Mouse (Mus musculus) forebrain, embryonic 14.5 days (tissue): ENCODE measurements around the gene Gja1. TPM values are rescaled to one million over a fixed set of nuclear protein-coding genes. Genes with fewer than 3 reads are reported as not detected.

Experiments used
- ATAC-seq: fragments of 200-750 bp; cut with Nextera tagmentation; 2 replicates; pipeline ENCODE4 v1.8.0; 2017; ENCODE audit warnings: mild to moderate bottlenecking, moderate library complexity
- DNase-seq: peaks from one replicate; pipeline ENCODE4 v3.0.0-alpha.2; 2015; ENCODE audit warnings: low spot score
- H3K27ac ChIP-seq: fragments of 300-500 bp; sonication (generic); 2 replicates; pipeline ENCODE4 v1.5.1; 2014; ENCODE audit warnings: low read depth, mild to moderate bottlenecking, control low read depth, low read length, moderate library complexity
- H3K27me3 ChIP-seq: fragments of 300-500 bp; sonication (generic); replicated peaks from 2 replicates; pipeline ENCODE4 v1.6.1; 2014; ENCODE audit warnings: low read length, control low read depth, mixed read lengths; ENCODE audit not compliant: control insufficient read depth, insufficient read depth
- H3K36me3 ChIP-seq: fragments of 300-500 bp; sonication (generic); 2 replicates; pipeline ENCODE4 v1.6.1; 2014; ENCODE audit warnings: low read length, control low read depth; ENCODE audit not compliant: control insufficient read depth, insufficient read depth
- H3K4me1 ChIP-seq: fragments of 300-500 bp; sonication (generic); 2 replicates; pipeline ENCODE4 v1.6.1; 2014; ENCODE audit warnings: antibody characterized with exemption, low read length, control low read depth; ENCODE audit not compliant: control insufficient read depth, insufficient read depth
- H3K4me2 ChIP-seq: fragments of 300-500 bp; sonication (generic); 2 replicates; pipeline ENCODE4 v1.6.1; 2014; ENCODE audit warnings: mild to moderate bottlenecking, control low read depth, low read length
- H3K4me3 ChIP-seq: fragments of 300-500 bp; sonication (generic); 2 replicates; pipeline ENCODE4 v1.5.1; 2014; ENCODE audit warnings: low read depth, low read length, control low read depth
- H3K9ac ChIP-seq: fragments of 300-500 bp; sonication (generic); 2 replicates; pipeline ENCODE4 v1.6.1; 2014; ENCODE audit warnings: mild to moderate bottlenecking, low read length, control low read depth, moderate library complexity
- H3K9me3 ChIP-seq: fragments of 300-500 bp; sonication (generic); replicated peaks from 2 replicates; pipeline ENCODE4 v1.6.1; 2016; ENCODE audit warnings: low read length, control low read depth, mixed read lengths; ENCODE audit not compliant: control insufficient read depth
- WGBS: fragments of 180-500 bp; shearing (Covaris S2); extraction: QIAGEN DNeasy Blood & Tissue Kit; methylation state at CpG from one replicate; pipeline ENCODE4 v1.1.7; 2014; 5-methylcytosine and 5-hydroxymethylcytosine counted together
- polyA plus RNA-seq: library from polyadenylated mRNA; unstranded; fragments of >200 nt; fragmentation: Nextera tagmentation; extraction: Ambion mirVana; gene quantifications from 2 replicates; pipeline ENCODE4 v1.2.1, GENCODE M21; 2014

Gene Gja1
- polyA plus RNA-seq, 1 experiment from 2014 or later, result 111 TPM

DNA sequence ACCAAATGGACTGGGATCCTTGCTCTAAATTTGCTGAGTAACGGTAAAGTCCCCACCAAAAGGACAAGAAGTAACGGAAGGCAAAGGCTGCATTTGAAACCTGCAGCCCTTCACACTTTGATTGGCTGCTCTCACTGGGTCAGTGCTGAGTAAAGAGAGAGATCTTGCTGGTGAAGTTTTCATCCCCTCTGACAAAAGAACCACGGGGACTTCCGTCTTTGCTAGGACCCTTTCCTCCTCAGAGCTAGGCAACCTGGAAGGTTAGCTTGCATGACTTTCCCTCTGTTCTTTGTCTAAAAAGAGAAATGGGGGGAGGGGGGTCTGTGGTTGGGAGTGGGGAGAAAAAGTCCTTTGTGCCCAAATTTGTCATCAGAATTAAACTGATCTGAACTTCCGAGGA lies 51.9 kb downstream of the Gja1 start:
- Histone ChIP-seq H3K27me3 (no peaks in the 10 kb centered on the region), H3K4me2 (no peak overlapping the region), H3K9ac (no peak overlapping the region), H3K27ac (no peak overlapping the region), H3K36me3 (no peaks in the 10 kb centered on the region), H3K9me3 (no peaks in the 10 kb centered on the region), H3K4me3 (no peak overlapping the region), H3K4me1 (peaks cover 3% of the 10 kb centered on the region; the same call in 1 of the 2 replicates)
- ATAC-seq (no peak), DNase-seq (no peak)
- WGBS, result 71% methylated on average over 5 of the region's 5 CpGs

DNA sequence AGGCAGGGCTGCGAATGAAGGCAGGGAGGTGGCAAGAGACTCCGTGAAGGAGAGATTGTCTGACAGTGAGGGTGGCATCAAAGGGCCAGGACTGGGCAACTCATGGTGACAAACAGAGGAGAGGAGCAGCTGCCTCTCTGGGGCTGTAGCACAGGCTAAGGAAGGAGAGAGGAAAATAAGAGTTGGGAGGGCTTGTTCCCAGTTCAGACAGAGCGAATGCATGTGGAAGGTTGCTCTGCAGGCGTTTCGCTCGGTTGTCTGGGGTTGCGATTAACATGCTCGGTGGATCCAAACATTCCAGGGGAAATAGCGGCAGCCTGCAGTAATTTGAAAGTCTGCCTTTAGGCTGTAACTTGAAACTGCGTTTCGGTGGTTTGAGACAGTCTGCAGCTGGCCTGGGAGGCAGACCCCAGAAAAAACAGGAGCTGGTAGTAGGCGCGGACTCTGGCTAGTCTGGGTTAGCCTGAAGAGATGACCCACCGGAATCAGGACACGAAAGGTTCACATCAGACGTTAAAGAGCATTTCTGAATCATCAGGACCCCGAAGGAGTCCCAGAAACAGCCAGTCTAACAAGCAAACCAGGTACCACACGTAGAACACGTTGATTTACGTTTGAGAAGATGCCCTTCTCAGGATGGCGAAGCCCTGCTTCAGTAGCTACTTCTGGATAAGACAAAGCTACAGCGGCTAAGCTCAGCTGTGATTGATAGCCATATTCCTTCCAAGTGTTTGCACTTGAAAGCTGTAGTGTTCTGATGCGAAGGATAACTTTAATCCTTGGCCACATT lies 54.7 kb downstream of the Gja1 start:
- Histone ChIP-seq H3K4me1 (peaks cover 3% of the 10 kb centered on the region; the same call in 1 of the 2 replicates), H3K27me3 (no peaks in the 10 kb centered on the region), H3K36me3 (no peaks in the 10 kb centered on the region), H3K9ac (peak overlapping the region; percentile 41; the same call in 1 of the 2 replicates), H3K9me3 (no peaks in the 10 kb centered on the region), H3K4me3 (peak overlapping the region; percentile 16), H3K4me2 (peak overlapping the region; percentile 46), H3K27ac (no peak overlapping the region)
- peak; percentile 67 for ATAC-seq
- DNase-seq, result peak; percentile 56
- 22% methylated on average over 23 of the region's 23 CpGs for WGBS

DNA sequence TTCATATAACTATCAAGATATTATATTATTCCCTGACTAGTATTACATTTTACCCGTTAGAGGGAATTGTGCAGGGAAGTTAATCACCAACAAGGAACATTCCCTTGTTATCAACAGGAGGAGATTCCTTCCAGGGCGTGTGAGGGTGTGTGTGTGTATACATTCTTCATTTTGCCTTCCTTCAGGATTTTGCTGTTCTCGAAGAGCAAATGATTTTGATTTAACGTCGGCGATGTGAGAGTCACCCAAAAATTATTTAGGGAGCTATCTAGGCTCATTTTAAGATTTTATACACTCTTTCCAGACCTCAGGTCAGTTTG lies 55.2 kb downstream of the Gja1 start:
- 79% methylated on average over 6 of the region's 6 CpGs for WGBS
- Histone ChIP-seq H3K9me3 (no peaks in the 10 kb centered on the region), H3K4me3 (no peak overlapping the region), H3K27ac (no peak overlapping the region), H3K4me2 (no peak overlapping the region), H3K36me3 (no peaks in the 10 kb centered on the region), H3K9ac (no peak overlapping the region), H3K27me3 (no peaks in the 10 kb centered on the region), H3K4me1 (peaks cover 3% of the 10 kb centered on the region; the same call in 1 of the 2 replicates)
- DNase-seq (no peak), ATAC-seq (no peak)

DNA sequence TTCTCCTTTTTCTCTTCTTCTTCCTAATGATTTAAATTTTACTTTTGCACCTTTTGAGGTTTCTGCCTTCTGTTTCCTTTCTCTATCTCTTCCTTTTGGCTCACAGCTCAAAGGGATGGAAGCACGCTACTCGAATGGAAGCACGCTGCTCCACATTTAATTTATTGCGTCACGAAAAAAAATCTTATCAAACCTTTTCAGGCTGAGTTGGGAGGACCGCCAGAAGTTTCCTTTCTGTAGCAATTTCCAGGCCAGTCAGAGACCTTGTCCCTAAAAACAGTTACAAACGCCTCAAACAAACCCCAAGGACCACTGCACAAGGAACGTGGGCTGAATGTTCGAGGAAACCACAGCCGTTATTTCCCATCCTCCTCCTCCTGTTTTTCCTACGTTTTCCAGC lies 60.2 kb downstream of the Gja1 start:
- Histone ChIP-seq H3K4me2 (no peak overlapping the region), H3K36me3 (no peaks in the 10 kb centered on the region), H3K9ac (no peak overlapping the region), H3K4me3 (no peak overlapping the region), H3K27me3 (no peaks in the 10 kb centered on the region), H3K9me3 (no peaks in the 10 kb centered on the region), H3K4me1 (no peaks in the 10 kb centered on the region), H3K27ac (no peak overlapping the region)
- 90% methylated on average over 11 of the region's 11 CpGs for WGBS
- DNase-seq (no peak), ATAC-seq (no peak)

DNA sequence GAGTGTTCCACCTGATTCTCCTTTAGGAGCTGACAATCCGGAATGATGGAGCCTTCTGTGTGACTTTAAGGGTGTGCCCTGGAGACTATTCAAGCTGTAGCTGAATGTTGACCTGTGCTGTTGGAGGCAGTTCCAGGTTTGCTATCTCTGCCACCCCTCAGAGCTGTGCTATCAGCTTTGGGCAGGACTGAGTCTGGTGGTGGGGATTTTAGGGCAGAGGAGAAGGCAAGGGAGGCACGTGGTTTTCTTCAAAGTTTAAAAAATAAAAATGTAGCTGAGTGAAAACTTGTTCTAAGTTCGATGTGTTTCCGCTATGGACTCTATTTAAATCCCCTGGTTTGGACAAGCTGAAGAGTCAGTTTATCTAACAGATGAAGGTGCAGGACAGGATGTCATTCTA lies 62.5 kb downstream of the Gja1 start:
- Histone ChIP-seq H3K27ac (no peak overlapping the region), H3K4me1 (no peaks in the 10 kb centered on the region), H3K27me3 (no peaks in the 10 kb centered on the region), H3K4me2 (no peak overlapping the region), H3K4me3 (no peak overlapping the region), H3K36me3 (no peaks in the 10 kb centered on the region), H3K9ac (no peak overlapping the region), H3K9me3 (no peaks in the 10 kb centered on the region)
- 87% methylated on average over 4 of the region's 4 CpGs for WGBS
- no peak for ATAC-seq
- no peak for DNase-seq

DNA sequence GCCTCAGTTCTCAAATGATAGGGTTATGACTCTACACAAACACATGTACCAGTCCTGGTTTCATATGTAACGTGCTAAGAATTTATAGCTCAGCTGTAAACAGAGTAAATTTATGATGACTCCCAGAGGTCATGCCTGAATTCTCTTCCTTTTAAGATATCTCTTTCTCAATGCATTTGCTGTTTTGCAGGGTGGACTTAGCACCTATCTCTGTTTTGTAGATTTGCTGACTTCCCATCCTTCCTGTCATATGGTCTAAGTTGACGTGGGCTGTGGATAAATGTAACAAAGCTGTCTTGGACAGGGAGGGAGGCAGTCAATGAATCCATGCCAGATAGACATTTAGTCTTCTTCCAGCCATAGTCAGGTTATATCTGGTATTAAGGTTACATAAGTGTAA lies 67.3 kb downstream of the Gja1 start:
- DNase-seq, result no peak
- Histone ChIP-seq H3K4me1 (no peaks in the 10 kb centered on the region), H3K4me3 (no peak overlapping the region), H3K27ac (no peak overlapping the region), H3K27me3 (no peaks in the 10 kb centered on the region), H3K4me2 (no peak overlapping the region), H3K9ac (no peak overlapping the region), H3K9me3 (no peaks in the 10 kb centered on the region), H3K36me3 (no peaks in the 10 kb centered on the region)
- ATAC-seq, result no peak
- 95% methylated on average over 2 of the region's 2 CpGs for WGBS

DNA sequence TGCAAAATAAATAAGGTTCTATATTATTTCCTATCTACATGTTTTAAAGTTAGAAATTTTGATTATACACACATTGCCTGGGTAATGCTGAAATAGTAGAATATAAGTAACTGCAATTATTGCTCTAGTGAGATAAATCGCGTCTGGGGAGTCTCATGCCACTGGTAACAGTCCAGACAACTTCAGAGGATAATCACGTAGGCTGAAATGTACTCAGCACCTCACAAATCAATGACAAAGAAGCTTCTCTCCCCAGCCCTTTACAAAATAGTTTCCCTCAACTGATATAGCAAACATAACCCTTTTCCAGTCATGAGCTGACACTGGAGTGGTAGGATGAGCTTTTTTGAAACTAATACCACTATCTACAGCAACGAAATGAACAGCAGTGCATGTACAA lies 71.9 kb downstream of the Gja1 start:
- no peaks in the 10 kb centered on the region for H3K27me3 ChIP-seq
- H3K4me2 ChIP-seq, result no peak overlapping the region
- H3K9ac ChIP-seq, result no peak overlapping the region
- no peak overlapping the region for H3K4me3 ChIP-seq
- WGBS, result 86% methylated on average over 4 of the region's 4 CpGs
- H3K36me3 ChIP-seq, result no peaks in the 10 kb centered on the region
- H3K4me1 ChIP-seq, result no peaks in the 10 kb centered on the region
- H3K9me3 ChIP-seq, result no peaks in the 10 kb centered on the region
- ATAC-seq, result no peak
- no peak overlapping the region for H3K27ac ChIP-seq
- DNase-seq, result no peak

Other genes with a start within 250 kb of the Gja1 start
- 2.3 and 3.0 TPM in 2 replicates for gene Tbc1d32, start 148.6 kb upstream of the Gja1 start, polyA plus RNA-seq